Mouse (Mus musculus): ENCODE measurements around the gene Vamp3.
"Not testable (repeated sequence)": the region's sequence is repeated elsewhere in the genome, so short reads cannot be mapped to it uniquely, and the experiment has no call there.

Gene Vamp3

DNA sequence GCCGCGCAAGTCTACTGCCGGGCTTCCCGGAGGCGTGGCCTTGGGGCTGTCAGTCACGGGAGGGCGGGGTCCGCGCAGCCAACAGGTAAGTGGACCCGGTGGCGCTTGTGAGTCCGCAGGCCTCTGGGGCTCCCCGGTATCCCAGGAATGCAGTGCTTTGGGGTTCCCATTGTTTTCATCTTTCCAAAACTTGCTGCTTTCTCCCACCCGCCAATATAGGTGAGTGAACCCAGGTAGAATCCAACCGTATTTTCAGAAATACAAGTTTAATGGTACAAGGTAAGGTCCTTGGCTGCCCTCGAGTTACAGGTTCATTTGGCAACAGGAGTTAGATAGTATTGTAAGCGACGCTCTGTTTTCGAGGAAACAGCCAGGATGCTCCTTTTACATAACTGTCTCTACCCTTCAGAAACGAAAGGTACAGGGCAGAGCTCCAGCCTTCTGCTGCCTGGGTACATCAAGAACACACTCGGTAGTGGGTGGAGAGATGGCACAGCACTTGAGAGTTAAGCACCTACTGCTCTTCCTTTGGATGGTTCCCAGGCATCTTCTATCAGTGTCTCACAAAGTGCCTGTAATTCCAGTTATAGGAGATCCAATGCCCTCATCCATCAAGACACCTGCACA is 12.7 kb downstream of the Vamp3 start:
- DNase-seq (ENCODE audit: low spot score), result no peak

DNA sequence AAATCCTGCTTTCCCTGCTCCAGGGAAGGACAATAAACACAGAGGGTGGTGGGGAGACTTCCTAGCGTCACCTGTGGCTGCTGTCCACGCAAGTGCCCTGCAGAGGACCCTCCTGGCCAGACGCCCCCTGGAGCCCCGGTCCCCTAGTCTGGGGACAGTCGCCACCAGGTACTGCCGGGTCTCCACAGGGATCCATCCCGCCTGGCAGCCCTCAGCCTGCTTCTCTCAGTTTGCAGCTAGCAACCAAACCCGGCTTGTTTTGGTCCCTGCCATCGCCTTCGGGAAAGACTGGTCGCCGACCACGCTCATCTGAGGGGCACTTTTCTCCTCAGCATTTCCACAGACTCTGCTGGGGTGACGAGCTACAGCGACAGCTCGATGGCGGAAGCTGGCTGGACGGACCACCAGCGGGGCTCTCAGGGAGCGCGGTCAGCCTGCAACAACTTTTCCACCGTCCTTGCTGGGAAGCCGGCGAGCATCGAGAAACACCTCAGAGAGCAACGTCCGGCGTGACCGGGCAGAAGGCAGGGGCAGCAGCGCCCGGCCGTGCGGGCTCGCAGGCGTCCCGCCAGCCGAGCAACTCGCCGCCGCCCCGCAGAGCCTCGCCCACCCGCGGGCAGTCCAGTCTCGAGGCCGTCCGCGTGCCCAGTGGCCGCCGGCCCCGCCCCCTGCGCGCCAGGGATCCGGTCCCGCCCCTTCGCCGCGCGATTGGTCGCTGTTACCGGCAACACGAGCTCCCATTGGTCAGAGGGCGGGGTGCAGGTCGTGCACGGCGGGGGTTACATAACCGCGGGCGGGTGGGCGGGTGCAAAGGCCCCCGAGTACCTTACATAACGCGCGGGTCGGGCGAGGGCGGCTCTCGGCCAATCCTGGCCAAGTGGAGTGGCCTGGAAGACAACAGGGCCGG is 13.5 kb downstream of the Vamp3 start, which contains the start of gene Per3:
TSS of gene Per3 (minus strand) at position 629 of the 907 bp plus-strand sequence.
- peak; percentile 85 for DNase-seq (ENCODE audit: low spot score)

GRCm38 (mm10) chr4:151043281-151043680 is 14.5 kb downstream of the Vamp3 start:
- DNase-seq (ENCODE audit: low spot score), result no peak

- DNase-seq (ENCODE audit: low spot score), result no peak
Measured at GRCm38 (mm10) chr4:151041506-151041905, 16.3 kb downstream of the Vamp3 start.

GRCm38 (mm10) chr4:151037800-151038199 is 20.0 kb downstream of the Vamp3 start:
- DNase-seq (ENCODE audit: low spot score), result no peak

GRCm38 (mm10) chr4:151036521-151036920 is 21.2 kb downstream of the Vamp3 start:
- no peak for DNase-seq (ENCODE audit: low spot score)

DNA sequence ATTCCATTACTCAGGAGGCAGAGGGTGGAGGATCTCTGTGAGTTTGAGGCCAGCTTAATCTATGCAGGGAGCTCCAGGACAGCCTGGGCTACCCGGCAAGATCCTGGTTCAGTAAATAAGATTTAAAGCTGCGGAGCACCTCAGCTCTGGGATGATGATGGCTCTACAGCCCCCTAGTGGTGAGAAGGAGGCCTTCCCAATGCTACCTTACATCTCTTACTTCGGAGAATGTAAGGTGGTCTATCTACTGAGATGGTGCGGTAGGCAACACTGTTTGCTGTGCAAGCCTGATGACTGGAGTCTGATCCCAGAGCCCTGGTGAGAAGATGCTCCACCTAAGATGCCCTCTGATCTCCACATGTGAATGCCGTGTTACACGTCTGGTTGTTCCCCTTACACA is 30.8 kb downstream of the Vamp3 start:
- peak; percentile 9 for DNase-seq (ENCODE audit: low spot score)

GRCm38 (mm10) chr4:151024152-151024551 is 33.6 kb downstream of the Vamp3 start:
- DNase-seq (ENCODE audit: low spot score), result no peak

- DNase-seq (ENCODE audit: low spot score), result not testable (repeated sequence)
Measured at GRCm38 (mm10) chr4:151017356-151017755, 40.4 kb downstream of the Vamp3 start.

DNA sequence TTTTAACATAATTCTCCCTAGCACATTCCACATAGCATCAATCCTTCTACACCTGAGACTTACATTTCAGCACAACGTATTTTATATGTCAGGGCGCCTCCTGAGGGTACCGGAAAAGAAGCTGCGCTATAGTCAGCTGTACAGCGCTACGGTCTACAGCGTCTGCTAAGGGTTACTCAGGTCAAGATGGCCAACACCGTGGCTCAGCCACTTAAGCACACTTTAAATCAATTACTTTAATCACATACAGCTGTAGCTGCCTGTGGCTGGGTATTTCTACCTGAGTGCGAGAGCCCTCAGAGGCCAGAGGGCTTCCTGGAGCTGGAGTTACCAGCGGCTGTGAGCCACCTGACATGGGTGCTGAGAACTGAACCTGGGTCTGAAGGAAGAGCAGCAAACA is 41.8 kb downstream of the Vamp3 start:
- DNase-seq (ENCODE audit: low spot score), result no peak

- DNase-seq (ENCODE audit: low spot score), result no peak
Measured at GRCm38 (mm10) chr4:151010316-151010715, 47.4 kb downstream of the Vamp3 start.

DNA sequence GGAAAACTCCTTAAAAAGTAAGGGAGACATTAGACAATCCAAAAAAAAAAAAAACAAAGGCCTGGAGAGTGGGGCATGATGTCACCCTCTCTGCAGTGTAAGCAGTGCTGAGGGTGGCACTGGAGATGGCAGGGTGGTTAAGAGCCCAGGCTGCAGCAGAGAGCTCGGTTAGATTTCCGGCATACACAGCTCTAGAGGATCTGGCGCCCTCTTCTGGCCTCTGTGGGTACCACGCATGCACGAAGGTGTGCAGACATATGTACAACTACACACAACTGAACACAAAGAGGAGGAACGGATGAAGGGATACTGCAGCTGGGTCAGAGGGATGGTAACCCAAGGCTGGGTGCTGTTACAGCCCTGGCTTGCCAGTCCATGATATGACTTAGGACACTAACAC is 50.8 kb downstream of the Vamp3 start:
- peak; percentile 33 for DNase-seq (ENCODE audit: low spot score)

- DNase-seq (ENCODE audit: low spot score), result peak; percentile 35
Measured at GRCm38 (mm10) chr4:151005656-151006318, 52.0 kb downstream of the Vamp3 start.

- DNase-seq (ENCODE audit: low spot score), result no peak
Measured at GRCm38 (mm10) chr4:151001397-151001796, 56.4 kb downstream of the Vamp3 start.

DNA sequence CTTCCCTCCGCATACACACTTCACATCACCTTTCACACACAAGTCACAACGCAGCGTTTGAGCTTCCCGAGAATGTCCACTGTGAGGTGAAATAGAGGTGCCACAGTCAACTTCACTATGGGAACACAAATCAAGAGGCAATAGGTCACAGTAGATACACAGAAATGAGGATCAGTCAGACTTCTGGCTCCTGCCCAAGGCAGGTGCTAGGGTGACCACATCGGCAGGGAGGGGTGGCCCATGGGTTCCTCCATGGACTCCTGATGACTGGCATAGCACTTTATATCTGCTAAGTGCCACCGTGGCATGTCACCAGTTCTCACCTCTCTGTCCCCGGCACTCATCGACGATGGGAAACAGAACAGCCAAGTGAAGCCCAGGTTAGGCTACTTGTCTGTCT is 59.1 kb downstream of the Vamp3 start:
- no peak for DNase-seq (ENCODE audit: low spot score)

All from T-cell, adult 2 months (primary cell).